Mouse (Mus musculus): ENCODE results near the gene Xpo4. TPM values are rescaled to one million over a fixed set of nuclear protein-coding genes. Genes with fewer than 3 reads are reported as not detected.

Gene Xpo4
- total RNA-seq, 1 experiment = 42.2 TPM

DNA sequence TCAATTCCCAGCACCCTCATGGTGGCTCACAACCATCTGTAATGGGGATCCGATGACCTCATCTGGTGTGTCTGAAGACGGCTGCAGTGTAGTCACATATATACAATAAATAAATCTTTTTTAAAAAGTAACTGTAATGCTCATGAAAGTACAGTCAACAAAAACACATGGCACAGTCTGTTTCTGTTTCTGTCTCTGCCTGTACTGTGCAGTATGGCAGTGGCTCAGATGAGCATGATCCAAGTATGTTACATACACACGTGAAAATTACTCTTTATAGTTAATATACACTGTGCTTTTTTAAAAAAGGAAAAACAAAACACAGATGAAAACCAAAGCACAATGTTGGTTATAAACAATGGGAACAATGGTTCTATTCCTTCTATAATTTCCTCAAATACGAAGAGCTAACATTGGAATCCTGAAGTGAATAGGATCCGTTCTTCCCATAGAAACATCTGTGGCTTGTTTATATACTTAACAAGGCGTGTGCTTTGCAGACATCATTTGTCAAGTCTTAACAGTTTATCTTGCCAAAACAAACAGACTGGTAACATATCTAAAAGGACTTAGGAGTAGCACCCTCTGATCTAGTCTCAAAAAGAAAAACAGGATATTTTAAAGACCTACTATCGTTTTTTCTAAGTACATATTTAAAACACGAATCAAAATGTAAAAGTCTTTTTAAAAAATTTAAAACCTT, 58.4 kb downstream of the Xpo4 start:
- no peak overlapping the region for H3K9ac ChIP-seq (ENCODE audit: insufficient read depth, low read depth, low read length, poor library complexity, severe bottlenecking)

DNA sequence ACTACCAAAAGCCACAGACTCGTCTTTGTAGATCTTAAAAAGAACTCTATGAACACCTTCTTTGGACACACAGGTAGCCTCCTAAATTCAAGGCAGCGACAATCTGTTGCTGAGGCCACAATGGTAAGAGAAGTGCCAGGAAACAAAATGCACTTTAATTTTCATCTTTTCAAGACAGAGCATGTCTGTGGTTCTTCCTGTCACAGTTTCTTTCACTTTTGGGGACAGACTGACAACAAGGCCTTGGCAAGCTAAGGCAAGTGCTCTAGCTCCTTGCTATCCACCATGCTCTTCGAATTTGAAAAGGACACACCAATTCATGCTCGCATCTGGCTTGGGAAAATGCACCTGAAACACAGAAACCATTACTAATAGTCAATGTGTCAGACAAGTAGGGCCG, 72.0 kb downstream of the Xpo4 start:
- TF ChIP-seq HCFC1 (IDR thresholded peaks at IDR 0.05; ENCODE audit: borderline replicate concordance, insufficient read depth, low read length) (no peak), ZC3H11A (IDR thresholded peaks at IDR 0.05; ENCODE audit: borderline replicate concordance, low read depth, low read length) (no peak), CHD2 (IDR thresholded peaks at IDR 0.05; ENCODE audit: low read depth, low read length) (no peak), ZNF384 (IDR thresholded peaks at IDR 0.05; ENCODE audit: low read depth, low read length) (no peak), MAFK (IDR thresholded peaks at IDR 0.05; ENCODE audit: insufficient read depth, low read depth, low read length) (no peak)
- Histone ChIP-seq H3K36me3 (ENCODE audit: control insufficient read depth, insufficient read depth, low read length, poor library complexity, severe bottlenecking) (peaks cover 38% of the 10 kb centered on the region), H3K4me1 (ENCODE audit: control insufficient read depth in 2 of 2, insufficient read depth in 2 of 2, low read length in 2 of 2, poor library complexity in 1 of 2) (no peaks in the 10 kb centered on the region), H3K27ac (ENCODE audit: insufficient read depth, low read depth, low read length, poor library complexity, severe bottlenecking) (no peak overlapping the region), H3K4me3 (ENCODE audit: insufficient read depth in 1 of 2, low read depth in 1 of 2, low read length in 2 of 2, poor library complexity in 1 of 2, severe bottlenecking in 1 of 2) (no peak overlapping the region), H3K9ac (ENCODE audit: insufficient read depth, low read depth, low read length, poor library complexity, severe bottlenecking) (no peak overlapping the region), H3K9me3 (ENCODE audit: control insufficient read depth, insufficient read depth, low read depth, low read length) (no peaks in the 10 kb centered on the region)
- no peak for DNase-seq (ENCODE audit: low read depth, low spot score)
- in situ Hi-C loops (cut with MboI; ENCODE audit: low sequenced_read_pairs in 2 of 2, unreplicated experiment in 2 of 2) = no loop called here

More for the DNA sequence above, 58.4 kb downstream of the Xpo4 start:
- Histone ChIP-seq H3K36me3 (ENCODE audit: control insufficient read depth, insufficient read depth, low read length, poor library complexity, severe bottlenecking) (peaks cover 10% of the 10 kb centered on the region), H3K9me3 (ENCODE audit: control insufficient read depth, insufficient read depth, low read depth, low read length) (no peaks in the 10 kb centered on the region), H3K27ac (ENCODE audit: insufficient read depth, low read depth, low read length, poor library complexity, severe bottlenecking) (no peak overlapping the region), H3K4me1 (ENCODE audit: control insufficient read depth in 2 of 2, insufficient read depth in 2 of 2, low read length in 2 of 2, poor library complexity in 1 of 2) (peaks cover 2% of the 10 kb centered on the region in 2 experiments; a peak in 1 of 4 replicates), H3K4me3 (ENCODE audit: insufficient read depth in 1 of 2, low read depth in 1 of 2, low read length in 2 of 2, poor library complexity in 1 of 2, severe bottlenecking in 1 of 2) (no peak overlapping the region)
- TF ChIP-seq CHD2 (IDR thresholded peaks at IDR 0.05; ENCODE audit: low read depth, low read length) (no peak), ZNF384 (IDR thresholded peaks at IDR 0.05; ENCODE audit: low read depth, low read length) (no peak), HCFC1 (IDR thresholded peaks at IDR 0.05; ENCODE audit: borderline replicate concordance, insufficient read depth, low read length) (no peak), MAFK (IDR thresholded peaks at IDR 0.05; ENCODE audit: insufficient read depth, low read depth, low read length) (no peak), ZC3H11A (IDR thresholded peaks at IDR 0.05; ENCODE audit: borderline replicate concordance, low read depth, low read length) (no peak)
- DNase-seq (ENCODE audit: low read depth, low spot score) = no peak
- in situ Hi-C loops (cut with MboI; ENCODE audit: low sequenced_read_pairs in 2 of 2, unreplicated experiment in 2 of 2) = no loop called here

DNA sequence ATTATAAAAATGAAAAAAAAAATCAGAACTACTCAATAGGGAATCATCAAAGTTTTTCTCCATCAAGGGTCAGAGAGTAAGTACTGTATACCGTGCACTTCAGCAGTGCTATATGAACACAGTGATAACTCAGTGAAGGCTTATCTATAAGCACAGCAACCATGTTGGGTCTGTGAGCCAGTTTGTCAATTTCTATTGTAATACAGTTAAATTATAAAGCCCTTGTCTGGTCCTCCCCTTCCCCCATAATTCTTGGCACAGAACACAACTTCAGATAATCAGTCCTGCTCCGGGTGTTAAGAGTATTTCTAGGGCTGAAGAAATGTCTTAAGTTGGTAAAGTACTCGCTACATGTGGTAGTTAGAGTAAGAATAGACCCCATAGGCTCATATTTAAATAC, 73.4 kb downstream of the Xpo4 start:
- in situ Hi-C loops (cut with MboI; ENCODE audit: low sequenced_read_pairs in 2 of 2, unreplicated experiment in 2 of 2) = no loop called here
- Histone ChIP-seq H3K9me3 (ENCODE audit: control insufficient read depth, insufficient read depth, low read depth, low read length) (no peaks in the 10 kb centered on the region), H3K36me3 (ENCODE audit: control insufficient read depth, insufficient read depth, low read length, poor library complexity, severe bottlenecking) (peaks cover 39% of the 10 kb centered on the region), H3K4me1 (ENCODE audit: control insufficient read depth in 2 of 2, insufficient read depth in 2 of 2, low read length in 2 of 2, poor library complexity in 1 of 2) (no peaks in the 10 kb centered on the region), H3K27ac (ENCODE audit: insufficient read depth, low read depth, low read length, poor library complexity, severe bottlenecking) (no peak overlapping the region), H3K9ac (ENCODE audit: insufficient read depth, low read depth, low read length, poor library complexity, severe bottlenecking) (no peak overlapping the region), H3K4me3 (ENCODE audit: insufficient read depth in 1 of 2, low read depth in 1 of 2, low read length in 2 of 2, poor library complexity in 1 of 2, severe bottlenecking in 1 of 2) (no peak overlapping the region)
- TF ChIP-seq MAFK (IDR thresholded peaks at IDR 0.05; ENCODE audit: insufficient read depth, low read depth, low read length) = no peak
- DNase-seq (ENCODE audit: low read depth, low spot score) = no peak

DNA sequence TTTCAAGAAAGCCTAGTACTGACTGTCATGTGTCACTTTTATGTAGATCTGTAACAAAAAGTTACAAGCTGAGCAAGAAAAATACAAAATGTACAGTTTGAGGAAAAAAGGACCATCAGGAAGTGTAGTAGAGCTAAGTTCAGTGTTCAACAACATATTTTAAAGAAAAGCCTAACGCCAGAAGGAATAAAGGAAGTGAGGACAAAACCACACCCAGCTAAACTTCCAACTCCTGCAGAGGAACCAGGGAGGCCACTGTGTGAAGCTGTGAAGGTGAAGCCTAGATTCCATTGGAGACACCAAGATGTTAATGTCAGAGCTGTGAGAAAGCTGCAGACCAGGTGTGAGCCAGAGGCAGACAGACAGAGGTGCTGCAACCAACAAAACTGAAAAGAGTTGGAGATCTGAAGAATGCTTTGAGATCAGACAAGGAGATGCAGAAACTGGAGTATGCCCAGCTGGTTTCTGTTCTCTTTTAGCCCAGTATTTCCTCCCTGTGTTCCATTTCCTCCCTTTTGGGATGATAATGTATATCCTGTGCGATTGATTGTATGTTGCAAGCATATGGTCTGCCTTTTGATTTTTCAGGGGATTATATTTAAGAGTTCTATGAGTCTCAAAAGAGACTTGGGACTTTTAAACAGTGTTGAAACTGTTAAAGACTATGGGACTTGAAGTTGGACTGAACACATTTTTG, 88.7 kb downstream of the Xpo4 start:
- no peak overlapping the region for H3K9ac ChIP-seq (ENCODE audit: insufficient read depth, low read depth, low read length, poor library complexity, severe bottlenecking)
- peaks cover 2 to 3% of the 10 kb centered on the region in 2 experiments; a peak in 2 of 4 replicates for H3K4me1 ChIP-seq (ENCODE audit: control insufficient read depth in 2 of 2, insufficient read depth in 2 of 2, low read length in 2 of 2, poor library complexity in 1 of 2)
- in situ Hi-C loops (cut with MboI; ENCODE audit: low sequenced_read_pairs in 2 of 2, unreplicated experiment in 2 of 2) = no loop called here
- peaks cover 2% of the 10 kb centered on the region; the same call in 1 of the 2 replicates for H3K36me3 ChIP-seq (ENCODE audit: control insufficient read depth, insufficient read depth, low read length, poor library complexity, severe bottlenecking)
- no peaks in the 10 kb centered on the region for H3K9me3 ChIP-seq (ENCODE audit: control insufficient read depth, insufficient read depth, low read depth, low read length)
- TF ChIP-seq ZNF384 (IDR thresholded peaks at IDR 0.05; ENCODE audit: low read depth, low read length) = no peak
- TF ChIP-seq ZC3H11A (IDR thresholded peaks at IDR 0.05; ENCODE audit: borderline replicate concordance, low read depth, low read length) = no peak
- no peak for TF ChIP-seq MAFK (IDR thresholded peaks at IDR 0.05; ENCODE audit: insufficient read depth, low read depth, low read length)
- TF ChIP-seq HCFC1 (IDR thresholded peaks at IDR 0.05; ENCODE audit: borderline replicate concordance, insufficient read depth, low read length) = no peak
- no peak for TF ChIP-seq CHD2 (IDR thresholded peaks at IDR 0.05; ENCODE audit: low read depth, low read length)
- no peak overlapping the region; the same call in 1 of the 2 replicates for H3K27ac ChIP-seq (ENCODE audit: insufficient read depth, low read depth, low read length, poor library complexity, severe bottlenecking)
- no peak for DNase-seq (ENCODE audit: low read depth, low spot score)
- no peak overlapping the region for H3K4me3 ChIP-seq (ENCODE audit: insufficient read depth in 1 of 2, low read depth in 1 of 2, low read length in 2 of 2, poor library complexity in 1 of 2, severe bottlenecking in 1 of 2)

All from ES-E14 (cell line).